Mouse (Mus musculus) ovary, postnatal 14 days (tissue): ENCODE measurements around the gene Lrp5.

ENCODE experiments used
- DNase-seq: peaks from one replicate; pipeline ENCODE4 v3.0.0; 2022; ENCODE audit warnings: low spot score

Gene Lrp5

DNA sequence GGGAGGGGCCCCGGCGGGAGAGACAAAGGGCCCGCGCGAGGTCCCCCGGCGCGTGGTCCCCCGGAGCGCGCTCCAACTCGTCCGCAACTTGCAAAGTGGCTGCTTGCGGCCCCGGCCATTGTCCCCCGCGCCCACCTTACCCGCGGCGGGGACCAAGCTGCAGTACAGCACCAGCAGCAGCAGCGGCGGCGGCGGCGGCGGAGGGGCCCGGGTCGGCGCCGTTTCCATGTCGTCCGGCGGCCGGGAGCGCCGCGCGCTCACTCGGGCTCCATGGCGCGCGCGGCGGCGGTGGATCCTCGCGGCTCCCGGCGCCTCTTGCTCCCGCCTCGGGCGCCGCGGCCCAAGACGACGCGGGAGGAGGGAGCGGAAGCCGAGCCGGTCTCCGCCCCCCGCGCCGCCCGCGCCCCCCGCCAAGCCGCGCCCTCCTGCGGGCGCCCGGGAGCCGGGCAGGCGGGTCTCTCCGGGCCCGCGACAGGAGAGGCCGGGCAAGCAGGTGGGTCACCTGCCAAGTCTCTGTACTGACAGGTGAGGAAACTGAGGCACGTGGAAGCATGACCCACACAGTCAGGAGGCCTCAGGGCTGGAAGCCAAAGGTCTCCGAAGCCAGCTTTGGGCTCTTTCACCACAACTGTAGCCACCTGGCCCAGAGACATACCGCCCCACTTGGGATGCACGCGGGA, at the start of gene Lrp5:
Gene Lrp5, minus strand, starts transcription at position 350 of the 680 bp plus-strand sequence.
- DNase-seq, result no peak

DNA sequence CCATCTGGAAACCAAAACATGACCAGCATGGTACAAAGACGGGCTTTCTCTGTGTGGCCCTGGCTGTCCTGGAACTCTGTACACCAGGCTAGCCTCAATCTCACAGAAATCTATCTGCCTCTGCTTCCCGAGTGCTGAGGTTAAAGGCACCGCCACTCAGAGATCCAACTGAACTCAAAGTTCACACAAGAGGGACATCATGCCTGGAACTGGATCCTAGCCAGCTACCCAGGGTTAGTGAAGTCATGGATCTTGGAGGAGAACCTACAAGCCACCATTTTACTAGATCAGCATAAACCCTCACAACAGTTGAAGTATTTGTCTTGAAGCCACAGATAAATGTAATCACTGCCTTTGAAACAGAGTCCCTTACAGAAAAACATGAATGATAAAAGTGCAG, 49.6 kb upstream of the Lrp5 start:
- DNase-seq, result no peak

GRCm38 (mm10) chr19:3730781-3731646, 44.6 kb upstream of the Lrp5 start:
- DNase-seq, result no peak

GRCm38 (mm10) chr19:3728901-3729300, 42.5 kb upstream of the Lrp5 start:
- DNase-seq, result no peak

- DNase-seq, result peak; percentile 59
These were observed 38.4 kb upstream of the Lrp5 start for GRCm38 (mm10) chr19:3724779-3725178.

DNA sequence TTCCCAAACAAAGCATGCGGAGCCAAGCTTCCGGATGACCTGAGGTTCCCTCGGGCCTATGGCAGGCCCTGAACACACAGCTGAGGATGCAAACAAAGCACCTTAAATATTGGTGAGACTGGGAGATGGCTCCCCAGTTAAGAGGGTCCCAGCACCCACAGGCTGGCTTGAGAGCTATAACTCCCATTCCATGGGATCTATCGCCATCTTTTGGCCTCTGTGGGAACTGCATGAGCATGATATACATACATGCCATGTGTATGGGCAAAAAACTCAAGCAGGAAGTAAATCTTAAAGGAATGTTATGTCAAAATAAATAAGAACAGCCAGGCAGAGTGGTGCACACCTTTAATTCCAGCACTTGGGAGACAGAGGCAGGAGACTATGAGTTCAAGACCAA, 37.5 kb upstream of the Lrp5 start:
- no peak for DNase-seq

DNA sequence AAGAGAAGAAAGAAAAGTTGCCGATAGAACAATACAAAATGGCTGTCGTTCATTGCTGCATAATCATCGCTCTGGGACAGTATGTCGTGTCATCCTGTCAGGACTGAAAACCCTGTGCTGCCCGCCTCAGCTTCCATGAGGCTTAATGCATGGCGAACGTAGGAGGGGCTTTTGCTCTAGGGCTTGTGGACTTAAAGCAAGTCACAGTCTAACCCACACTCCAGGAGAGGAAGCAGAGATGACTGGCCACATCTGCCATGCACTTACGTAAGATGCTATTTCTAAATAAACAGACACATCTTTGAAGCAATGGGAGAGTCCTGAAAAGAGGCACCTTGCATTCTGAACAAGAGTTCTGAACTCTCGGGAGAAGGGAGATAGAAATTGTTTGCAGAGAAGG, 36.8 kb upstream of the Lrp5 start:
- no peak for DNase-seq

DNA sequence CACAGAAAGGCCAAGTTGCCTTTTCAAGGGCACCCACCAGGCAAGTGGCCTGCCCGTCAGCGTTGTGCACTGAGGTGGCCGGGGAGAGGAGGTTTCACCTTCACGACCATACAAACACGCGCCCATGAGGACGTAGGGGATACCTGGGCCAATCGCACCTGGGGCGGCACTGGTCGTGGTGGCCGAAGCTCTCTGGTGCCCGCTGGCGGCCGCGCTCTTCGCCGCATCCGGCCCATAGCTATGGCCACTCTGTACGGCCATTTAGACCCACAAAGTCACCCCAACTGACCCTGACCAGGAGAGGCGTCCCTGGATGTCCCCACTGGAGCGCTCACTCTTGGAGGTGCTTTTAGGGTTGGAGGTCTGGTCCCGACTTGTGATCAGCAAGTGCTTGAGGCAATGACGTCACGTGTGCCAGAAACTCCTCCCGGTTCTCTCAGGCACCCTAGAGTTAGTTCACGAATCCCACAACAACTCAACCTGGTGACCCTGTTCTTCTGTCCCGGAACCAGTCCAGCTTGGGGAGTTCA, 33.1 kb upstream of the Lrp5 start:
- peak; percentile 51 for DNase-seq

GRCm38 (mm10) chr19:3718481-3719361, 32.4 kb upstream of the Lrp5 start:
- DNase-seq, result peak; percentile 73

DNA sequence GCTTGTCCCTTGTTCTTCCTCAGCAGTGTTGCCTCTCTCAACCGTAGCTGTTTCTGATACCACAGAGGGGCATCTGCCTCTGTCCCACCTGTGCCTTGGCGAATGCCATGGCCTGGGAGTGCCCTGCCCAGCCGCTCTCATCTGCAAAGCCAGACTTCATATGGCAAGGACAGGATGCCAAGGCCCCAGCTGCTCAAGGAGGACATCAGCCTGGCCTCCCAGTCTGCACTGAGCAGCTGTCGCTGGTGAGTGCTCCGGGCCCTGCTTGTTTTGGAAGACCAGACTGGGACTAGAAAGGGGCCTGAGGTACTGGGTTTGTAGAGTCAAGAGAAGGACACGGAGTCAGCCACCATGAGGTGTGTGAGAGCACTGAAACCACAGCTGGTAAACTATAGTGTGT, 28.0 kb upstream of the Lrp5 start:
- no peak for DNase-seq

DNA sequence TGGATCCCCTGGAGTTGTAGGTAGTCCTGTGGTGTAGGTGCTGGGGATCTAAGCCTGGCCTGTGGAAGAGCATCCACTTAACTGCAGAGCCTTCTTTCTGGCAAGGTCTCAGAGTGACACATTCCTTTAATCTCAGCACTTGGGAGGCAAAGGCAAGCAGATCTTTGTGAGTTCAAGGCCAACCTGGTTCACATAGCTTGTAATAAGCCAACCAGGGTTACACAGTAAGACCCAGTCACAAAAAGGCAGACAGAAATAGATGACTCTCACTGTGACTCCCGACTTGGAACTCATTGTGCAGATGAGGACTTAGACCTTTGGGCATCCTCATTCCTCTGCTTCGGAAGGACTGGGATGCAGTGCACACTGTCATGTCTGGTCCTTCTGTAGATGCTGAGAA, 24.1 kb upstream of the Lrp5 start:
- no peak for DNase-seq

GRCm38 (mm10) chr19:3709013-3709787, 22.8 kb upstream of the Lrp5 start:
- no peak for DNase-seq

- DNase-seq, result peak; percentile 99
These were observed 22.0 kb upstream of the Lrp5 start, which contains the start of gene 1810055G02Rik for GRCm38 (mm10) chr19:3708078-3709012. 1810055G02Rik (plus strand) TSS chr19:3708293.

DNA sequence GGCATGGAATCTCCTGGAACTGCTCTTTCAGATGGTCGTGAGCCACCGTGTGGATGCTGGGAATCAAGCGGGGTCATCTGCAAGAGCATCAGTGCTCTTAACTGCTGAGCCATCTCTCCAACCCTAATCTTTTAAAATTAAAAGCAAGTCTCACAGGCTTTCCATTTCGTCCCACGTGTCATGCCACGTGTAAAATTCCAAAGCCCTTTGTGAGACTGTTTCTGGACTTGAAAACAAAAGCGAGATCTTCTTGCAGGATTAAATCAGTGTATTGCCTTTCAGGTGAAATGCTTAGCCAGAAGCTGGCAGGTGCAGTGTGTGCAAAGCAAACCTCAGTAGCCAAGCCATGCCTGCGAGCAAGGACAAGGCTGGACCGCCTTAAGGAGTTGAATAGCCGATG, 21.2 kb upstream of the Lrp5 start:
- no peak for DNase-seq

DNA sequence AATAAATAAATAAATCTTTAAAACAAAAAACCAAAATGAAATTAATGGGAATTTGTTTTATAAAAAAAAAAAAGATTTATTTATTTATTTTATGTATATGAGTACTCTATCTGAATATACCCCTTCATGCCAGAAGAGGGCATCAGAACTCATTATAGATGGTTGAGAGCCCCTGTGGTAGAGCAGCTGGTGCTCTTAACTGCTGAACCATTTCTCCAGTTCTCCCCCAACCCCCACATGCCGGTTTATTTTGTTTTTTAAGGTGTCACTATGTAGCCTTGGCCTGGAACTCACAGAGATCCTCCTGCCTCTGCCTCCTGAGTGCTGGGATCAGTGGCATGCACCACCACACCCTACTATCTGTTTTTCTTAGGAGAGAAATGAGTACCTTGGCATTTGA, 19.9 kb upstream of the Lrp5 start:
- no peak for DNase-seq

DNA sequence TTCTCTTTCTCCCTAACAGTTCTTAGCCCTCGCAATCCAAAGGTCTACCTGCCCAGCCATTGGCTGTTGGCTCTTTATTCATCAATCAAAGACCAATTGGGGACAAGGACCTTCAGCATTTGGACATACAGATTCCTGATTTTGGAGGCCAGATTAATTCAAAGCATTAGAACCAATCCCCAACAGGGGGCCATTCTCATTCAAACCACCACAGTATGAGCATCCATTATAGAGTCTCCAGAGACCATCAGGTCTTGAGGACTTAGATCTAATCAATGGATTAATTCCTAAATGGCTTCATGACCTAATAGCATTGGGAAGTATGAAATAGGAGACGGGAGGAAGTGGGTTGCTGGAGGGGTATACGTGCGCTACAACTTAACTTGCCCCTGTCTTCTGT, 16.1 kb upstream of the Lrp5 start:
- DNase-seq, result no peak

GRCm38 (mm10) chr19:3699508-3700438, 13.4 kb upstream of the Lrp5 start:
- DNase-seq, result peak; percentile 71

DNA sequence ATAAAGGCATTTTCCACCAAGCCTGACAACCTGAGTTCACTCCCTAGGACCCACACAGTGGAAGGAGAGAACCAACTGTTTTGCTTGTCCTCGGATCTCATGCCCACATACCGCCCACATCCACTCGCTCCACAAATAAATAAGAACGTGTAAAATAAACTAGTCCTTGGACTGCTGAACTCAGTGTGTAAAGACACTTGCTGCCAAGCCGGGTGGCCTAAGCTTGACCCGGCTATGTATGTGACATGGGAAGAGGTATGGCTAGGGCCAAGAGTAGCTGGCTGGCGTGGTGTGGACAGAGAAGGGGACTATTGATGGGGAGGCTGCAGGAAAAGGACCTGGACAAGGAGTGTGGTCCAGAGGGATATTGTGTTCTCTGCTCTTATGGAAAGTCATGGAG, 11.7 kb upstream of the Lrp5 start:
- no peak for DNase-seq

GRCm38 (mm10) chr19:3695976-3696375, 9.6 kb upstream of the Lrp5 start:
- DNase-seq, result no peak
